ENCODE assay signal across 22 mouse cellular contexts in the genomic region with DNA sequence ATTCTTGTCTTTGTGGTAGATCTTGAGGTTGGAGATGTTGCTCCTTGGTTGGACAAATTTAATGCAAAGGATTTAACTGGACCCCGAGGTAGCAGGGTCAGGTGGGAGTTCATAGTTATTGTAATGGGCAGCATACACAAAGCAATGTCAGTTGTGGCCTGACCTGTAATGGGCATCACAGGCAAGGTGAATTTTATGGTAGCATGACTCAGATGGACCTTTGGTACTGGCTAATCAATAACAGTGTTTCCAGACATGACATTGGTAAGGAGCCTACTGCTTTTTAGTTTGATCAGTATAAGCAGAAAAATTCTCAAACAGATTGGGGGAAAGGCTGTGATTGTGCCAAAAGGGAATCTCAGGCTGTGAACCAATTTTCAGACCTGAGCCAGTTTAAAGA. TPM values are rescaled to one million over a fixed set of nuclear protein-coding genes. Genes with fewer than 3 reads are reported as not detected.
DNase-seq lines count a peak whose midpoint lies in the region; ATAC-seq and TF ChIP-seq lines count a peak whose summit lies in the region.
"Had no signal": no experiment of that assay in that cellular context is flagged by ENCODE, and none has a peak within 500 bp of the region (broad histone marks: within the 10 kb centered on the region; RNA-seq: fewer than 3 reads in every experiment).

No protein-coding gene starts in this region.

- DNase-seq in liver, adult 2 months (ENCODE audit: extremely low read depth, low read depth, low spot score) = peak; percentile 25
- no peak for DNase-seq in liver, embryonic 11.5 days (ENCODE audit: low spot score)
- no peak for DNase-seq in liver, postnatal 0 days
- no peak for DNase-seq in liver
- DNase-seq in midbrain, embryonic 11.5 days (ENCODE audit: low spot score, missing footprints) = peak; percentile 33
- DNase-seq: adrenal gland, adult 2 months; adrenal gland, adult 8-10 months; adrenal gland, postnatal 10 days; adrenal gland, postnatal 14 days; adrenal gland, postnatal 25 days; adrenal gland, postnatal 36 days; B cell, adult 2 months; cerebellum, adult 11 months; cerebellum, adult 11-12 months had no signal

- no peaks in the 10 kb centered on the region for H3K27me3 ChIP-seq in intestine, postnatal 0 days (replicated peaks; ENCODE audit: control insufficient read depth, insufficient read depth, low read length)
- no peaks in the 10 kb centered on the region for H3K27me3 ChIP-seq in intestine, embryonic 15.5 days (replicated peaks)
- H3K27me3 ChIP-seq in liver, adult 2 months (ENCODE audit: control insufficient read depth, insufficient read depth, low read length) = no peaks in the 10 kb centered on the region
- H3K27me3 ChIP-seq in liver, embryonic 11.5 days (replicated peaks; ENCODE audit: control insufficient read depth, insufficient read depth, low read length) = no peaks in the 10 kb centered on the region
- no peaks in the 10 kb centered on the region for H3K27me3 ChIP-seq in liver, postnatal 0 days (ENCODE audit: insufficient read depth, low read length)
- no peaks in the 10 kb centered on the region for H3K27me3 ChIP-seq in midbrain, embryonic 11.5 days (ENCODE audit: control insufficient read depth, insufficient read depth, low read length)
- H3K27me3 ChIP-seq in midbrain, embryonic 13.5 days = no peaks in the 10 kb centered on the region
- H3K27me3 ChIP-seq: CH12.LX, Patski had no signal

- ATAC-seq in intestine, postnatal 0 days = peak; percentile 70
- ATAC-seq in intestine, embryonic 15.5 days = no peak
- ATAC-seq in liver, embryonic 11.5 days (replicated peaks; ENCODE audit: low FRiP score) = no peak
- ATAC-seq in liver, postnatal 0 days = peak; percentile 69
- no peak for ATAC-seq in midbrain, embryonic 11.5 days (ENCODE audit: low FRiP score)
- no peak for ATAC-seq in midbrain, embryonic 13.5 days
- ATAC-seq: activated CD4-positive, CD25-positive, alpha-beta regulatory T cell, adult 4 months; CD4-positive, CD25-positive, alpha-beta regulatory T cell, adult 4 months; Patski had no signal

- no peaks in the 10 kb centered on the region for H3K4me1 ChIP-seq in intestine, postnatal 0 days (replicated peaks; ENCODE audit: control insufficient read depth, insufficient read depth, low read length)
- H3K4me1 ChIP-seq in intestine, embryonic 15.5 days (replicated peaks) = no peaks in the 10 kb centered on the region
- H3K4me1 ChIP-seq in liver, adult 2 months (ENCODE audit: control insufficient read depth, insufficient read depth, low read length) = no peaks in the 10 kb centered on the region
- no peaks in the 10 kb centered on the region for H3K4me1 ChIP-seq in liver, embryonic 11.5 days (replicated peaks; ENCODE audit: control insufficient read depth, insufficient read depth, low read length)
- H3K4me1 ChIP-seq in liver, postnatal 0 days (ENCODE audit: insufficient read depth) = no peaks in the 10 kb centered on the region
- H3K4me1 ChIP-seq in midbrain, embryonic 11.5 days (ENCODE audit: control insufficient read depth, insufficient read depth, low read length) = no peaks in the 10 kb centered on the region
- H3K4me1 ChIP-seq in midbrain, embryonic 13.5 days (replicated peaks) = no peaks in the 10 kb centered on the region

- H3K9ac ChIP-seq in intestine, postnatal 0 days (ENCODE audit: low read depth, low read length) = no peak overlapping the region
- H3K9ac ChIP-seq in intestine, embryonic 15.5 days = no peak overlapping the region
- no peak overlapping the region for H3K9ac ChIP-seq in liver, adult 2 months (ENCODE audit: low read depth, low read length)
- no peak overlapping the region for H3K9ac ChIP-seq in liver, embryonic 11.5 days (ENCODE audit: low read depth, low read length)
- H3K9ac ChIP-seq in liver, postnatal 0 days (replicated peaks) = no peak overlapping the region
- no peak overlapping the region for H3K9ac ChIP-seq in midbrain, embryonic 11.5 days (ENCODE audit: low read length)
- H3K9ac ChIP-seq in midbrain, embryonic 13.5 days (replicated peaks) = no peak overlapping the region

- no peaks in the 10 kb centered on the region for H3K9me3 ChIP-seq in intestine, postnatal 0 days (ENCODE audit: control insufficient read depth)
- no peaks in the 10 kb centered on the region for H3K9me3 ChIP-seq in intestine, embryonic 15.5 days
- no peaks in the 10 kb centered on the region for H3K9me3 ChIP-seq in liver, embryonic 11.5 days (ENCODE audit: control insufficient read depth, low read length)
- H3K9me3 ChIP-seq in liver, postnatal 0 days (ENCODE audit: low read length) = no peaks in the 10 kb centered on the region
- no peaks in the 10 kb centered on the region for H3K9me3 ChIP-seq in midbrain, embryonic 11.5 days (ENCODE audit: control insufficient read depth, low read length)
- H3K9me3 ChIP-seq in midbrain, embryonic 13.5 days = no peaks in the 10 kb centered on the region
- H3K9me3 ChIP-seq: G1E had no signal

- H3K36me3 ChIP-seq in intestine, postnatal 0 days (ENCODE audit: control insufficient read depth, insufficient read depth) = no peaks in the 10 kb centered on the region
- no peaks in the 10 kb centered on the region for H3K36me3 ChIP-seq in intestine, embryonic 15.5 days
- H3K36me3 ChIP-seq in liver, adult 2 months (ENCODE audit: control insufficient read depth, insufficient read depth, low read length) = no peaks in the 10 kb centered on the region
- no peaks in the 10 kb centered on the region for H3K36me3 ChIP-seq in liver, embryonic 11.5 days (ENCODE audit: control insufficient read depth, insufficient read depth, low read length)
- no peaks in the 10 kb centered on the region for H3K36me3 ChIP-seq in liver, postnatal 0 days (replicated peaks; ENCODE audit: insufficient read depth, low read length)
- no peaks in the 10 kb centered on the region for H3K36me3 ChIP-seq in midbrain, embryonic 11.5 days (ENCODE audit: control insufficient read depth, insufficient read depth, low read length)
- no peaks in the 10 kb centered on the region for H3K36me3 ChIP-seq in midbrain, embryonic 13.5 days
- H3K36me3 ChIP-seq: G1E had no signal

- H3K4me3 ChIP-seq in intestine, postnatal 0 days (ENCODE audit: low read depth, low read length) = no peak overlapping the region
- H3K4me3 ChIP-seq in intestine, embryonic 15.5 days (replicated peaks) = no peak overlapping the region
- H3K4me3 ChIP-seq in liver, adult 2 months (ENCODE audit: insufficient read depth, low read depth, low read length) = no peak overlapping the region
- no peak overlapping the region for H3K4me3 ChIP-seq in liver, embryonic 11.5 days (ENCODE audit: low read depth, low read length)
- H3K4me3 ChIP-seq in liver, postnatal 0 days (ENCODE audit: low read depth, low read length) = no peak overlapping the region
- no peak overlapping the region for H3K4me3 ChIP-seq in midbrain, embryonic 11.5 days (ENCODE audit: low read depth, low read length)
- H3K4me3 ChIP-seq in midbrain, embryonic 13.5 days (replicated peaks) = no peak overlapping the region

- no peak for TF ChIP-seq POLR2A in liver, adult 2 months (IDR thresholded peaks at IDR 0.05; ENCODE audit: extremely low read depth, insufficient read depth, low read length)

- no peak overlapping the region for H3K4me2 ChIP-seq in intestine, postnatal 0 days (replicated peaks; ENCODE audit: low read depth)
- H3K4me2 ChIP-seq in intestine, embryonic 15.5 days (replicated peaks) = no peak overlapping the region
- H3K4me2 ChIP-seq in liver, embryonic 11.5 days = no peak overlapping the region
- no peak overlapping the region for H3K4me2 ChIP-seq in liver, postnatal 0 days (ENCODE audit: low read depth, low read length)
- no peak overlapping the region for H3K4me2 ChIP-seq in midbrain, embryonic 11.5 days
- H3K4me2 ChIP-seq in midbrain, embryonic 13.5 days (replicated peaks) = no peak overlapping the region

- H3K27ac ChIP-seq in intestine, postnatal 0 days (ENCODE audit: low read depth, low read length) = no peak overlapping the region
- H3K27ac ChIP-seq in intestine, embryonic 15.5 days = no peak overlapping the region
- H3K27ac ChIP-seq in liver, adult 2 months (replicated peaks; ENCODE audit: insufficient read depth, low read depth, low read length) = no peak overlapping the region
- H3K27ac ChIP-seq in liver, embryonic 11.5 days (ENCODE audit: low read depth, low read length) = no peak overlapping the region
- no peak overlapping the region for H3K27ac ChIP-seq in liver, postnatal 0 days (ENCODE audit: low read depth)
- no peak overlapping the region for H3K27ac ChIP-seq in midbrain, embryonic 11.5 days (ENCODE audit: low read depth, low read length)
- no peak overlapping the region for H3K27ac ChIP-seq in midbrain, embryonic 13.5 days

- 74% methylated on average over 1 of the region's 1 CpGs for WGBS in intestine, postnatal 0 days
- 76% methylated on average over 1 of the region's 1 CpGs for WGBS in intestine, embryonic 15.5 days
- WGBS in liver, adult 2 months = 83% methylated on average over 1 of the region's 1 CpGs
- WGBS in liver, embryonic 11.5 days = 81% methylated on average over 1 of the region's 1 CpGs
- 73% methylated on average over 1 of the region's 1 CpGs for WGBS in liver, postnatal 0 days (ENCODE audit: insufficient replicate concordance)
- 76% methylated on average over 1 of the region's 1 CpGs for WGBS in midbrain, embryonic 11.5 days
- 77% methylated on average over 1 of the region's 1 CpGs for WGBS in midbrain, embryonic 13.5 days

- TF ChIP-seq EP300 in liver, postnatal 0 days (IDR thresholded peaks at IDR 0.05; ENCODE audit: low read depth) = no peak

- no peak for TF ChIP-seq CTCF in intestine, postnatal 0 days (IDR thresholded peaks at IDR 0.05; ENCODE audit: low read depth)
- no peak for TF ChIP-seq CTCF in liver, adult 2 months (IDR thresholded peaks at IDR 0.05; ENCODE audit: low read depth, low read length)
- no peak for TF ChIP-seq CTCF in liver, postnatal 0 days (IDR thresholded peaks at IDR 0.05; ENCODE audit: low read depth)

- H3K79me2 ChIP-seq in liver, adult 2 months (ENCODE audit: control insufficient read depth, insufficient read depth, low read length) = no peaks in the 10 kb centered on the region

RNA-seq across cellular contexts. Expression of gene Ncapg2, which starts 18.4 kb away (rescaled TPM):
- 8.5 and 9.4 TPM in 2 replicates for polyA plus RNA-seq in intestine, postnatal 0 days (2015; fragmentation: Nextera tagmentation; extraction: Ambion mirVana)
- polyA plus RNA-seq in intestine, embryonic 15.5 days (2015; fragmentation: Nextera tagmentation; extraction: Ambion mirVana) = 29.9 and 32.7 TPM in 2 replicates
- total RNA-seq in liver, adult 2 months (2014; rRNA removed) = 2.1 and 3.7 TPM in 2 replicates
- polyA plus RNA-seq in liver, adult 2 months (2012; rRNA removed) = 0.21 and 0.27 TPM in 2 replicates
- polyA plus RNA-seq in liver, embryonic 11.5 days (2014; fragmentation: Nextera tagmentation; extraction: Ambion mirVana) = 56.1 and 67.5 TPM in 2 replicates
- polyA plus RNA-seq in liver, postnatal 0 days (2015; fragmentation: Nextera tagmentation; extraction: Ambion mirVana) = 15.9 and 21.2 TPM in 2 replicates
- 42.0 and 47.7 TPM in 2 replicates for polyA plus RNA-seq in midbrain, embryonic 11.5 days (2014; fragmentation: Nextera tagmentation; extraction: Ambion mirVana)
- polyA plus RNA-seq in midbrain, embryonic 13.5 days (2015; fragmentation: Nextera tagmentation; extraction: Ambion mirVana) = 13.7 and 15.4 TPM in 2 replicates

Comparison
In these comparisons a context has a peak if more than half of its experiments do, and no peak if none do; other contexts are left out.
1. ATAC-seq: peak in intestine, postnatal 0 days (single experiment) and liver, postnatal 0 days (single experiment); none in intestine, embryonic 15.5 days (single experiment), liver, embryonic 11.5 days (single experiment), midbrain, embryonic 11.5 days (single experiment) and midbrain, embryonic 13.5 days (single experiment).
2. DNase-seq: peak in liver, adult 2 months (single experiment) and midbrain, embryonic 11.5 days (single experiment); none in liver, embryonic 11.5 days (single experiment), liver, postnatal 0 days (single experiment) and liver (single experiment).